Mouse (Mus musculus) heart, embryonic 12.5 days (tissue): ENCODE data around the gene Phf12. TPM values are rescaled to one million over a fixed set of nuclear protein-coding genes. Genes with fewer than 3 reads are reported as not detected.

Experiments
- ATAC-seq: fragments of 200-750 bp; cut with Nextera tagmentation; 2 replicates; pipeline ENCODE4 v1.8.0; 2017; ENCODE audit warnings: moderate TSS enrichment, moderate library complexity; ENCODE audit not compliant: insufficient number of reproducible peaks, low FRiP score
- H3K27ac ChIP-seq: fragments of 300-500 bp; sonication (generic); 2 replicates; pipeline ENCODE4 v1.5.1; 2016; ENCODE audit warnings: mild to moderate bottlenecking, moderate library complexity; ENCODE audit not compliant: poor library complexity, severe bottlenecking
- H3K27me3 ChIP-seq: fragments of 300-500 bp; sonication (generic); replicated peaks from 2 replicates; pipeline ENCODE4 v1.6.1; 2016; ENCODE audit warnings: mild to moderate bottlenecking, moderate library complexity
- H3K36me3 ChIP-seq: fragments of 300-500 bp; sonication (generic); 2 replicates; pipeline ENCODE4 v1.6.1; 2016; ENCODE audit warnings: mild to moderate bottlenecking, moderate library complexity
- H3K4me1 ChIP-seq: fragments of 300-500 bp; sonication (generic); replicated peaks from 2 replicates; pipeline ENCODE4 v1.6.1; 2016; ENCODE audit warnings: mild to moderate bottlenecking
- H3K4me2 ChIP-seq: fragments of 300-500 bp; sonication (generic); 2 replicates; pipeline ENCODE4 v1.6.1; 2016; ENCODE audit warnings: mild to moderate bottlenecking, moderate library complexity
- H3K4me3 ChIP-seq: fragments of 300-500 bp; sonication (generic); 2 replicates; pipeline ENCODE4 v1.5.1; 2016; ENCODE audit warnings: mild to moderate bottlenecking
- H3K9ac ChIP-seq: fragments of 300-500 bp; sonication (generic); 2 replicates; pipeline ENCODE4 v1.6.1; 2016; ENCODE audit warnings: mild to moderate bottlenecking, moderate library complexity
- H3K9me3 ChIP-seq: fragments of 300-500 bp; sonication (generic); replicated peaks from 2 replicates; pipeline ENCODE4 v1.6.1; 2016; ENCODE audit warnings: mild to moderate bottlenecking, moderate library complexity
- WGBS: fragments of 180-500 bp; shearing (Covaris S2); methylation state at CpG from one replicate; pipeline ENCODE4 v1.1.7; 2016; 5-methylcytosine and 5-hydroxymethylcytosine counted together
- polyA plus RNA-seq: library from polyadenylated mRNA; unstranded; fragments of >200 nt; fragmentation: Nextera tagmentation; extraction: Ambion mirVana; gene quantifications from 2 replicates; pipeline ENCODE4 v1.2.1, GENCODE M21; 2016

Gene Phf12
- 17.0 and 17.7 TPM in 2 replicates for polyA plus RNA-seq

- H3K9ac ChIP-seq = peak within 1 kb of the TSS; percentile 100
- peak; percentile 93 for ATAC-seq
- peaks cover 13% of the 10 kb centered on the region for H3K27me3 ChIP-seq
- peak within 1 kb of the TSS; percentile 96 for H3K27ac ChIP-seq
- peak within 1 kb of the TSS; percentile 91 for H3K4me2 ChIP-seq
- H3K4me3 ChIP-seq = peak within 1 kb of the TSS; percentile 99
- peaks cover 12% of the 10 kb centered on the region for H3K36me3 ChIP-seq
- WGBS = under 1% methylated on average over 62 of the region's 62 CpGs
- H3K9me3 ChIP-seq = no peaks in the 10 kb centered on the region
- peaks cover 9% of the 10 kb centered on the region for H3K4me1 ChIP-seq
Observed at GRCm38 (mm10) chr11:77982441-77982905, at the start of gene Phf12. Gene Phf12 (plus strand): TSS chr11:77982754.

DNA sequence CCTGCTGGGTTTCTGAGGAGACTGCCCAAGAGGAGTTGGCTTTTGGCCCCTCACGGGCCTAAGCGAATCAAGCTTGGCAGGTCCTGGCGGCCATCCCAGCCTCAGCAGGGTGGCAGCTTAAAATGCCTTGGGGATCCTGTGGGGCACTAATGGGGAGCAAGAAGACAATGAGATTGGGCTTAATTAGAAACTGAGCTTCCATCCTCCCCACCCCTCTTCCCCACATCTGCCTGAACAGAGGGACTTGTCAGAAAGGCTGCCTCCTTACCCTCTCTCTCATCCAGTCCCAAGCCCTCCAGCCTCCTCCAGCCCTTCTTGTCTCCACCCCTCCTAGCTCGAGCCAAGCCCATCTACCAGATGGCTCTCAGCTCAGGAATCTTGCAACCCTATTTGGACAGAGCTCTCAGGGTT is 48.4 kb upstream of the Phf12 start:
- Histone ChIP-seq H3K36me3 (no peaks in the 10 kb centered on the region), H3K4me1 (peaks cover 11% of the 10 kb centered on the region), H3K27ac (no peak overlapping the region), H3K4me2 (no peak overlapping the region), H3K9me3 (no peaks in the 10 kb centered on the region), H3K4me3 (no peak overlapping the region), H3K9ac (no peak overlapping the region), H3K27me3 (peaks cover 98% of the 10 kb centered on the region)
- WGBS = 1% methylated on average over 4 of the region's 4 CpGs
- no peak for ATAC-seq

- Histone ChIP-seq H3K36me3 (no peaks in the 10 kb centered on the region), H3K27ac (no peak overlapping the region), H3K4me2 (no peak overlapping the region), H3K4me1 (peaks cover 11% of the 10 kb centered on the region), H3K27me3 (peaks cover 97% of the 10 kb centered on the region), H3K4me3 (no peak overlapping the region), H3K9me3 (no peaks in the 10 kb centered on the region), H3K9ac (no peak overlapping the region)
- WGBS = 45% methylated on average over 5 of the region's 5 CpGs
- ATAC-seq = no peak
Observed at GRCm38 (mm10) chr11:77934568-77935311, 47.8 kb upstream of the Phf12 start.

- H3K27ac ChIP-seq = no peak overlapping the region
- peaks cover 91% of the 10 kb centered on the region for H3K27me3 ChIP-seq
- no peak for ATAC-seq
- H3K9me3 ChIP-seq = no peaks in the 10 kb centered on the region
- H3K9ac ChIP-seq = no peak overlapping the region
- WGBS = 10% methylated on average over 8 of the region's 8 CpGs
- no peaks in the 10 kb centered on the region for H3K4me1 ChIP-seq
- H3K4me3 ChIP-seq = no peak overlapping the region
- no peak overlapping the region for H3K4me2 ChIP-seq
- H3K36me3 ChIP-seq = no peaks in the 10 kb centered on the region
Observed at GRCm38 (mm10) chr11:77936846-77937245, 45.7 kb upstream of the Phf12 start.

DNA sequence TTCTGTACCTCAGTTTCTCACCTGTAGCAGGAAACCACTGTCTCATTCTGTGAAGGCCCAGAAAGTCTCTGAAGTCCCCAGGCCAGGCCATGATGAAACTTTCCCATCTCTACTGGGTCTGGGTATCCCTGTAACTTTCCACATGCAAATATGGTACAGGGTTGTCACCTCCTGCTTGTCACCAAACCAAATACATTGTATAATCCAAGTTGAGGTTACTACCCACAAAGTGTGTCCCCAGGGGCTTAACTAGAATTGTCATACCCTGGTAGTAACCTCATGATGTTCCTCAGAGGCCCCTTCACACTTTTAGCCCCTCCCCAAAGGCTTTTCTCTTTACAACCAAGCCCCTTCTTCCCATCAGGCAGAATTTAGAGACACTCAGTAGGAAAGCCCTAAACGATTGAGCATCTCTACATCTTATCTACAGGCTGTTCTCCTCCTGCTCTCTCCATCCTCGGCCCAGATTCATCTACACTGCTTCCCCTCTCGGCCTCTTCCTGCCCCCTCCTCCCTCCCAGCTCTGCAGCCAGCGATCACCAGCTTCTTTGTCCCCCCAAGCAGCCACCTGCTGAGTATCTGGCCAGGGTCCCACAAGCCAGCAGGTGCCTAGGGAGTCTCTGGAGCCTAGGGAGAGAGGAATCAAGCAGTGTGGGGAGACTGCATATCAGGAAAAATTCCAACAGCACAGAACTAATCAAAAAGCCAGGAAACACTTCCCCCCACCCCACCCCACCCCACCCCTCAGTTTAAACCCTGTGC is 44.7 kb upstream of the Phf12 start:
- H3K27me3 ChIP-seq = peaks cover 88% of the 10 kb centered on the region
- H3K4me2 ChIP-seq = no peak overlapping the region
- WGBS = 14% methylated on average over 4 of the region's 4 CpGs

GRCm38 (mm10) chr11:77942230-77942629 is 40.3 kb upstream of the Phf12 start:
- no peak overlapping the region for H3K4me2 ChIP-seq
- 0 out of 2 replicates have a peak, but pooled peaks cover 2% of the 10 kb centered on the region for H3K9me3 ChIP-seq
- no peaks in the 10 kb centered on the region for H3K36me3 ChIP-seq
- no peak overlapping the region for H3K9ac ChIP-seq
- ATAC-seq = no peak
- WGBS = 46% methylated on average over 5 of the region's 5 CpGs
- no peak overlapping the region for H3K27ac ChIP-seq
- H3K4me3 ChIP-seq = no peak overlapping the region
- H3K4me1 ChIP-seq = no peaks in the 10 kb centered on the region
- H3K27me3 ChIP-seq = peaks cover 69% of the 10 kb centered on the region

More for the DNA sequence above, 44.7 kb upstream of the Phf12 start:
- ATAC-seq = no peak
- H3K9me3 ChIP-seq = no peaks in the 10 kb centered on the region
- H3K9ac ChIP-seq = no peak overlapping the region
- H3K4me3 ChIP-seq = no peak overlapping the region
- H3K36me3 ChIP-seq = no peaks in the 10 kb centered on the region
- no peaks in the 10 kb centered on the region for H3K4me1 ChIP-seq
- no peak overlapping the region for H3K27ac ChIP-seq

DNA sequence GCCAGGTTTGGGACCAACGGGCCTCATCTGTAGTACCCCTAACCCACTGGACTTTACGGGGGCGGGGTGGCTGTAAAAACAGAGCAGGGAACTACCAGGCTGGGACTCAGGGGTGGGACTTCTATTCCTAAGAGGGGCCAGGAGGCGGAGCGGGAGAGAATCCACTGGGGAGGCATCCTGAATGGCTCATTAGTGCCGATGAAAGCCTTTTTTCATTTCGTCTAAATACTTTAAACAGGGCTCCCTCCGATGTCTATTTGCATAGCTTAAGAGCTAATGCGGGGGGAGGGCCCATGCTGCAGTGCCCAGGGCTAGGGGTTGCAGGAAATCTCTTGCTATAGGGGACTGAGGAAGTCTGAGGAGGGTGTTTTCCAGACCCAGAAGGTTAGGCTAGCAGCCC is 34.7 kb upstream of the Phf12 start:
- Histone ChIP-seq H3K9ac (no peak overlapping the region), H3K27me3 (peaks cover 70% of the 10 kb centered on the region), H3K9me3 (0 out of 2 replicates have a peak, but pooled peaks cover 2% of the 10 kb centered on the region), H3K27ac (no peak overlapping the region), H3K36me3 (no peaks in the 10 kb centered on the region), H3K4me2 (no peak overlapping the region), H3K4me3 (no peak overlapping the region), H3K4me1 (no peaks in the 10 kb centered on the region)
- no peak for ATAC-seq
- 11% methylated on average over 9 of the region's 9 CpGs for WGBS

DNA sequence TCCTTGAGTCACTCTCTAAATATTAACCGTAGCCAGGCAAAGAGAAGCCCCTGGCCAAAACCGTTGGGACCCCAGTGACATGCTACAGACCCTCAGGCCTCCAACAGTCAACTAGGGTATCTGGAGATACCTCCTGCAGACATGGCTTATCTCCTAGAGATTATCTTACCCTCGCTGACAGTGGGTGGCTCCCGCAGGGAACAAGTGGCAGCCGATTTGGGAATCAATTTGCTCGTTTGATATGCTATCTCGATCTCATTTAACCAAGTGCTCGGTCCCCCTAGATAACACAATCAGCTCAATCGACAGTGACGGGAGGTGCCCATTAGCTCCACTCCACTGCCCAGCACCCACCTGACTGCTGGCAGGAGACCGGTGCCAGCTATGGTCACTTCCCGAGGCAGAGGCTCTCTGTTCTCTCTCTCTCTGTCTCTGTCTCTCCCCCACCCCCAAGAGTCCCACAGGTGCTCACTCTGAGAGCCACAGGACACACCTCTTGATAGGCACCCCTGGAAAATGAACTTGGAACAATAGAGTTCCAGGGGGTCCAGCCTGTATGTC is 32.3 kb upstream of the Phf12 start:
- Histone ChIP-seq H3K4me3 (no peak overlapping the region), H3K4me1 (no peaks in the 10 kb centered on the region), H3K4me2 (no peak overlapping the region), H3K27ac (no peak overlapping the region), H3K27me3 (peaks cover 86% of the 10 kb centered on the region), H3K9me3 (no peaks in the 10 kb centered on the region), H3K9ac (no peak overlapping the region), H3K36me3 (no peaks in the 10 kb centered on the region)
- ATAC-seq = no peak
- 8% methylated on average over 12 of the region's 12 CpGs for WGBS

DNA sequence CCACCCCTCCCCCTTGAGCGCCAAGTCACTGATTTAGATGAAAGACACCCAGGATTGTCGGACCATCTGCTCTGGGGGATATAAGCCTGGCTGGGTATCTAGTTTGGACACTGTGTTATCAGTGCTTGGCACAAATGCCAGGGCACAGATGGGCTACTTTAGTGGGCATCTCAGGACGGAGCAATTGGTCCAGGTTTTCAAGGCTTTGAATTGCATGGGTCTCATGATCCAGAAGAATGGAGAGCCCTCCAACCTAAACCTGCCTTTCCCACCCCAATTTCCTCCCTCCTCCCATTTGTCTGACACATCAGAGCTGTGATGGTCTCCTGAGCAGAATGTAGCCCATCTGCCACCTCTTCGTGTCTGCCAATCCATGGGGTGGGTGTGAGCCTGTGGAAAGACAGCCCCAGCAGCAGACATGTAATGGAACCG is 31.7 kb upstream of the Phf12 start:
- H3K27me3 ChIP-seq = peaks cover 86% of the 10 kb centered on the region
- H3K9ac ChIP-seq = no peak overlapping the region
- no peaks in the 10 kb centered on the region for H3K9me3 ChIP-seq
- no peak overlapping the region for H3K4me2 ChIP-seq
- no peak overlapping the region for H3K4me3 ChIP-seq
- no peaks in the 10 kb centered on the region for H3K36me3 ChIP-seq
- no peaks in the 10 kb centered on the region for H3K4me1 ChIP-seq
- ATAC-seq = no peak
- H3K27ac ChIP-seq = no peak overlapping the region
- 42% methylated on average over 5 of the region's 5 CpGs for WGBS

DNA sequence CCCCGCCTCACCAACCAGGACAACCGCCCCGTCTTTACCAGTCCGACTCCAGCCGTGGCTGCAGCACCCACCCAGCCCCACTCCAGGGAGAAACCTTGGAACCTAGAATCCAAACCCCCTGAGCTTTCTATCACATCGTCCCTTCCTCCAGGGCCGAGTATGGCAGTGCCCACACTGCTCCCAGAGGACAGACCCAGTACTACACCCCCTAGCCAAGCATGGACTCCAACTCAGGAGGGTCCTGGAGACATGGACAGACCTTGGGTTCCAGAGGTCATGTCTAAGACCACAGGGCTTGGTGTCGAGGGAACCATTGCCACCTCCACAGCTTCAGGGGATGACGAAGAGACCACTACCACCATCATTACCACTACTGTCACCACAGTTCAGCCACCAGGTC is 28.9 kb upstream of the Phf12 start:
- Histone ChIP-seq H3K27me3 (peaks cover 85% of the 10 kb centered on the region), H3K27ac (no peak overlapping the region), H3K4me2 (no peak overlapping the region), H3K4me3 (no peak overlapping the region), H3K36me3 (no peaks in the 10 kb centered on the region), H3K4me1 (0 out of 2 replicates have a peak, but pooled peaks cover under 1% of the 10 kb centered on the region), H3K9me3 (no peaks in the 10 kb centered on the region), H3K9ac (no peak overlapping the region)
- WGBS = 24% methylated on average over 9 of the region's 9 CpGs
- ATAC-seq = no peak

DNA sequence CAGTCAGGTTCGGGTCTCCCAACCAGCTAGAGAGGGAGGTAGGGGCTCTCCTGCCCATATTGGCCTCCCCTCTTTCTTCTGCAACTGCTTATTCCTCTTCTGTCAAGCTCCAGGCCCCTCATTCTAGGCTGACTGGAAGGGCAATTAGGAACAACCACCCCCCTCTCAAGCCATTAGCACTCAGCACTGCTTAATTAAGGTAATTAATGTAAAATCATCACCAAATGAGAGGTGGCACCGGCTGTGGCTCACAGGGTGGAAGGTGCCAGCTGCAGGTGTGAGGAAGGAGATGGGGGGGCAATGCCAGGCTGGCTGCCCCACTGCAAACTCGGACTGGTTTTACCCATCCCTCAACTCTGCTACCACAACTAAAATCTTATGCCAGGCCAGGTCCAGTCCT is 26.1 kb upstream of the Phf12 start:
- Histone ChIP-seq H3K27ac (no peak overlapping the region), H3K4me2 (no peak overlapping the region), H3K9me3 (no peaks in the 10 kb centered on the region), H3K9ac (no peak overlapping the region), H3K27me3 (peaks cover 81% of the 10 kb centered on the region), H3K36me3 (no peaks in the 10 kb centered on the region), H3K4me1 (peaks cover 27% of the 10 kb centered on the region), H3K4me3 (no peak overlapping the region)
- 52% methylated on average over 3 of the region's 3 CpGs for WGBS
- ATAC-seq = no peak
